Mouse (Mus musculus): ENCODE results near the gene Pias1. TPM values are rescaled to one million over a fixed set of nuclear protein-coding genes. Genes with fewer than 3 reads are reported as not detected.

The Pias1 gene
- total and polyA plus RNA-seq, 3 experiments, result 7.7 to 21.5 TPM; not detected in 1

DNA sequence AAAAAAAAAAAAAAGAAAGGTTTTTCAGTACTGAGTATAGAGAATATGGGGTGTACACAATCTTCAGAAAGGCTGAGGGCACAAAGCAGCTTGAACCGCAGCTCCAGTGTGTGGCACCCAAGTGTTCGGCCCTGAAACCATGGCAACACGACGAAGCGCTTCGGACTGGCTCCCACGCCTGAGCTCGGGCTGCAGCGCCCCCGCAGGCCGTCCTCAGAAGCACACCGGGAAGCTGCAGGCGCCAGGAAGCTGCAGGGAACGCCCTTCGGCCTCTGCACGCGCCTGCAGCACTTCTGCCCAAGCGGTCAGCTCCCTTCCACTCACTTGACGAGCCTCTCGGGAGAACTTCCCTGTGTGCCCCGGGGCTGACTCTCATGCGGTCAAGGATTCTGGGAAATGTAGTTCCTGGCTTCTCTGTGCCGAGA, 159.1 kb downstream of the Pias1 start (continued):
- TF ChIP-seq CHD2 (IDR thresholded peaks at IDR 0.05; ENCODE audit: low read length), result peak; percentile 31; the same call in 1 of the 2 replicates
- TF ChIP-seq RCOR1 (IDR thresholded peaks at IDR 0.05; ENCODE audit: low read depth, low read length), result no peak

Other genes with a start within 250 kb of the Pias1 start
- 50.5 and 55.1 TPM in 2 replicates for gene Fem1b, start 176.0 kb downstream of the Pias1 start, total RNA-seq (2012; rRNA removed)
- gene Fem1b, start 176.0 kb downstream of the Pias1 start, polyA plus RNA-seq (2012; ENCODE audit: insufficient read depth in 1 of 2, insufficient read length in 2 of 2, low read depth in 1 of 2, low replicate concordance in 2 of 2, missing spikeins in 1 of 2), result 10 to 100 TPM; 38.2 to 99.4 TPM
- gene Cln6, start 149.1 kb downstream of the Pias1 start, total RNA-seq (2012; rRNA removed), result 26.5 and 29.4 TPM in 2 replicates
- gene Cln6, start 149.1 kb downstream of the Pias1 start, polyA plus RNA-seq (2012; ENCODE audit: insufficient read depth in 1 of 2, insufficient read length in 2 of 2, low read depth in 1 of 2, low replicate concordance in 2 of 2, missing spikeins in 1 of 2), result 10 to 100 TPM in 1 of 2 experiments, not detected in 1; 52.1 TPM
- 0.62 and 1.0 TPM in 2 replicates for gene Calml4, start 129.8 kb downstream of the Pias1 start, total RNA-seq (2012; rRNA removed)
- 1 to 10 TPM in 1 of 2 experiments, not detected in 1; 4.6 TPM for gene Calml4, start 129.8 kb downstream of the Pias1 start, polyA plus RNA-seq (2012; ENCODE audit: insufficient read depth in 1 of 2, insufficient read length in 2 of 2, low read depth in 1 of 2, low replicate concordance in 2 of 2, missing spikeins in 1 of 2)
- not detected in 2 replicates for gene Skor1, start 161.0 kb upstream of the Pias1 start, total RNA-seq (2012; rRNA removed)
- under 1 TPM in 1 of 2 experiments, not detected in 1; 0.06 TPM for gene Skor1, start 161.0 kb upstream of the Pias1 start, polyA plus RNA-seq (2012; ENCODE audit: insufficient read depth in 1 of 2, insufficient read length in 2 of 2, low read depth in 1 of 2, low replicate concordance in 2 of 2, missing spikeins in 1 of 2)

Data from MEL (cell line).